Mouse (Mus musculus) heart, postnatal 14 days (tissue): ENCODE measurements at regions not wholly inside any gene's neighbourhood (a gene's known extent, or its start where the extent isn't known, plus 50 kb on each side); places are given as distances from the start of the nearest gene placed in this dataset.

Source experiments
- DNase-seq, 2 experiments: peaks; one replicate each; pipeline ENCODE4 v3.0.0; 2021 to 2022
- intact Hi-C: fragments of 180-260 bp; cut with DNase I; formaldehyde crosslinking; loops from one replicate; pipeline ENCODE4 v1.15.1; 2025

- intact Hi-C loops: no loop called here
- no peak for DNase-seq
These were observed 429.6 kb downstream of the Pik3r1 start for GRCm38 (mm10) chr13:101338280-101338872.

DNA sequence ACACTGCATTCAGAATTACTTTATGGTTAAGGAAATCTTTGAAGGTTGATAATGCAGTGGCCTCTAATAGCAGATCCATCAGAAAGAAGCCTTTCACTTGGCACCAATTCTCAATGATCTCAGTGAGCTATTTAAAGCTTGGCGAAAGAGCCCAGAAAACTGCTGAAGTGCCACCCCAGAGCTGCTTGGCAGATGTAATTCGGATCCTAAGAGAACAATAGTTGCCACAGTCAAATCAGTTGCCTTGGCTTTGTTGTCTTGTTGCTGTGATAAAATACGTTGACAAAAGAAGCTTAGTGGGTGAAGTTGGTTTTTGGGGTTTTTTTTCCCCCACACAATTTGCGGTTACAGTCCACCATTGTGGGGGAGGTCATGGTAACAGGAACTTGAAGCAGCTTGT lies 449.4 kb downstream of the Pik3r1 start:
- intact Hi-C loops: no loop called here
- DNase-seq: no peak

- intact Hi-C loops: no loop called here
- DNase-seq: no peak
These were observed 451.7 kb downstream of the Pik3r1 start for GRCm38 (mm10) chr13:101316336-101316735.

DNA sequence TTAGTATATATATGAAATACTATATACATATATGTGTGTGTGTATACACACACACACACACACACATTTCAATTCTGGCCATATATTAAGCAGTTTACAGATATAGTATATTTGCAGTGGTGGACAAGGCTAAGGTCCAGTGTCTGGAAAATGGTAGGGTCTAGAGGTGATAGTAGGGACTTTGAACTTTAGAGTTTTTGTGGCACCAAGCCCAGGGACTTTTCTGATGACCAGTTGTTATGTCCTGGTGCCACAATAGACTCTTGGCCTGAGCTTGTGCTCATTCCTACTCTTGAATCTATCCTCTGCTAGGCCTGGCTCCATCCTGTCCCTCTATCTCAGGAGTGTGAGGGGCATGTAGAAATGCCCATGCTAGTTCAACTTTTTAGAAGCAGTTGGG lies 454.0 kb downstream of the Pik3r1 start:
- intact Hi-C loops: no loop called here
- DNase-seq: no peak

- intact Hi-C loops: no loop called here
- DNase-seq: no peak
These were observed 456.2 kb downstream of the Pik3r1 start for GRCm38 (mm10) chr13:101311634-101312314.

GRCm38 (mm10) chr13:101308724-101309123 lies 459.3 kb downstream of the Pik3r1 start:
- intact Hi-C loops: no loop called here
- no peak for DNase-seq

- intact Hi-C loops: no loop called here
- DNase-seq: no peak
These were observed 462.2 kb downstream of the Pik3r1 start for GRCm38 (mm10) chr13:101305695-101306413.

- DNase-seq: no peak
- intact Hi-C loops: no loop called here
These were observed 463.0 kb downstream of the Pik3r1 start for GRCm38 (mm10) chr13:101305063-101305462.

DNA sequence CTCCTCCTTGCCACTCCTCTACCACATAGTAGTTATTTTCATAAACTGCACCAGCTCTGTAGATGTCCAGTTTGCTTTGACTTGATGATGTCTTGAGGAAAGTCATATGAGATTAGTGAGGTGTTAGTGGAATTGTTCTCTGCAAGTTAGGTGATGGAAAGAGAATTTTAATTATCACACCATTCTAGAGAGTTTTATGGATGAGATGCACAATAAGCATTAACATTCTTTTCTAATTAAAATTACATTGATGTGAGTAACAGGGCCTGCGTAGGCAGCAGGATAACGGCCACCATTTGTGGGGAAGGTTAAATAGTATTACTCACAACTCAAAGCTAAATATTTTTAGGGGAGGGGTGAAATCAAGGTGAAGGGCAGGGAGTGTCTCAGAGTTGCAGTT lies 466.7 kb downstream of the Pik3r1 start:
- DNase-seq: no peak
- intact Hi-C loops: no loop called here

DNA sequence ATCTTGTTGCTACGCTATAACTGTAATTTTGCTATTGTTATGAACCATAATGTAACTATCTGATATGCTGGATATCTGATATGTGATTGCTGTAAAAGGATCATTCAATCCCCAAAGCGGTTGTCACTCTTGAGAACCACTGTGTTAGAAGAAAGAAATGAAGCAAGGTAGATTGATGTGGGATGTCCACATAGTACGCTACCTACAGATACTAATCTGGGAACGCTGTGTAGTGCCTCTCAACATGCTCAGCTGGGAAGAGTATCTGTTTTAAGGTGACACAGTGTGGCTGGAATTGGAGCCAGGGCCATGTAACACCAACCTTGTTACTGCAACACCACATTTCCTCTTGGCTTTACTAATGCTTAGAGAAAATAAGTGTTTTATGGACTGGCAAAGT lies 456.2 kb upstream of the Slc30a5 start:
- intact Hi-C loops: no loop called here
- no peak for DNase-seq

DNA sequence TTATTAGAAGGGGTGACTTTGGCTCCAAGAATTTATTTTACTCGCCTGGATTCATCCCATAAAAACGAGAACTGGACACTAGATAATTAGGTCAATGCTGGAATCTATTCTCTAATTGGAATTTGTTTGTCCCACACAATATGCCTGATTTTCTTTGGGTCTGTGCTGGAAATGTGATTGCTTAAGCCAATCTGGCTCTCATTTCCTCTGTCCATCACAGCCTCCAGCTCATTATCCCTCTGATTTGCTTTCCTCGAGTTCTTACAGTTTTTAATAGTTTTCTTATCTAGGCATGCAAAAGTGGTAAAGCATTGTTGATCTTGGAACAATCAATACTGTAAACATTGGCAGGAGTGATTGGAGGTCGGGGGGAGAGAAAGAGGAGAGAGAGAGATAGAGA lies 453.9 kb upstream of the Slc30a5 start:
- DNase-seq: no peak
- intact Hi-C loops: no loop called here

- DNase-seq: no peak
- intact Hi-C loops: no loop called here
These were observed 453.0 kb upstream of the Slc30a5 start for GRCm38 (mm10) chr13:101286029-101286917.

DNA sequence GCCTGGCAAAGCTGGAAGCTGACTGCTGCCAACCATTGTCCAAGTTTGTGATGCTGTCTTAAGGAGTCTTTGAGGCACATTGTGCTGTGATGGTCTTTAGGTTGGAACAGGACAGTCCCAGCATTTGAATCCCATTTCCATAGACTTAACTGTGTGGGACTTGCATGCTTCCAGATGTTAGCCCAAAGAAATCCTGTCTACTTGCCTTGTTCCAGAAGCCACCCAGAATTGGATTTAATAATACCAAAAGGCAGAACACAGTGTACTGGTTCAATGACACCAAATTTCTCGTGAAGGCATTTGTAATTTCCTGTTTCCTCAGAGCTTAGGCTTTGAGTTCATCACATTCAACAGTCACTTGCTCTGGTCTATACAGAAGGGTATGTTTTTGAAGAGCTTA lies 444.9 kb upstream of the Slc30a5 start:
- intact Hi-C loops: no loop called here
- no peak for DNase-seq

GRCm38 (mm10) chr13:101276766-101277165 lies 443.5 kb upstream of the Slc30a5 start:
- DNase-seq: no peak
- intact Hi-C loops: no loop called here

- intact Hi-C loops: no loop called here
- no peak for DNase-seq
These were observed 441.4 kb upstream of the Slc30a5 start for GRCm38 (mm10) chr13:101274470-101275141.

DNA sequence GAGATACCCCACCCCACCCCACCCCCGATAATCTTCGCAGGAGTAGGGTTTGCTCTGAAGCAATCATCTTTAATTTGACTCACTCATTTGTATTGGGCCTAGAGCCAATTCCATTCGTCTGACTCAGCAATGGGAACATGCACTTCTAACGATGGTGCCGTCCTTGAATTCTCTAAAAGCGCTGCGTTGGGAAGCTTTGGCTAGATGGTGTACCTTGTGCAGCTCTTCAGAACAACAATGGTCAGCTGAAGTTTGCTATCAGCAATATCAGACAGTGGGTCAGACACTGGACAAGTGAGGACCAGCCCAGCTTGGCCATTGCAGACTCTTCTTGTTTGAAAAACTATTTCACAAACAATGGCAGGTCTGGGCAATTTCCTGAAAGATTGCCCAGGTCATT lies 440.1 kb upstream of the Slc30a5 start:
- intact Hi-C loops: no loop called here
- no peak for DNase-seq

DNA sequence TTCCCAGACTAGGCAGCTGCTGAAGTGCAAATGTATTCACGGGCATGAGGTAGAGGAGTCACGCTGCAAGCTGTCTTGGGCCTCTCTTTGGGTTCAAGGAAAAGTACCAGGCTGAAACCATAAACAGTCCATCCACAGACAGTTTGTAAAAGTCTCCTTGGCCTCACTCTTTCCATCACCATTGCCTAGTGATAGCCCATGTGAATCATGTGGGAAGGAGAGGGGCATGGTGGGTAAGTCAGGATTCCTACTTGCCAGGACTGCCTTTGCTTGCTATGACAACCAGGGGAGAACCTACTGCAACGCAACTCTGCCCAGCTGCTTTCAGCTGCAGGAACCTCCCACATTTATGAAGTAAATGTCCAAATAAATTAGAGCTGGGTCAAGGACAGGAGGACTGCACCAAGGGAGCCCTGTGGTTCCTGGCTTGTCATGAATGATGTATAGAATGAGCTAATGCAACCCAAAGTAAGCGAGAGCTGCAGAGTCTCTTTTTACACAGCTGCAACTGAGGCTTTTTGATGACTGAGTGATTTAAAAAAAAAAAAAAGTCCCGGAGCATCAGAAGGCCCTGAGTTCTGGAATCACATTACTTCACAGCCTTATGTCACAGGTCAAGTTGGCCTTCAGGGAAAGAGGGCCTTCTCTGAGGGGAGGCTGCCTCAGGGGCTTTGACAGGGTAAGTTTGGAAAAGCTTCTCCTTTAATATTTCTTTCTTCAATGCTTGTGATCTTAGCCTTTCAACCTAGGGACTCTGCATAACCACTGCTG lies 420.7 kb upstream of the Slc30a5 start:
- intact Hi-C loops: no loop called here
- no peak for DNase-seq

- intact Hi-C loops: no loop called here
- DNase-seq: no peak
These were observed 416.1 kb upstream of the Slc30a5 start for GRCm38 (mm10) chr13:101249369-101249768.

DNA sequence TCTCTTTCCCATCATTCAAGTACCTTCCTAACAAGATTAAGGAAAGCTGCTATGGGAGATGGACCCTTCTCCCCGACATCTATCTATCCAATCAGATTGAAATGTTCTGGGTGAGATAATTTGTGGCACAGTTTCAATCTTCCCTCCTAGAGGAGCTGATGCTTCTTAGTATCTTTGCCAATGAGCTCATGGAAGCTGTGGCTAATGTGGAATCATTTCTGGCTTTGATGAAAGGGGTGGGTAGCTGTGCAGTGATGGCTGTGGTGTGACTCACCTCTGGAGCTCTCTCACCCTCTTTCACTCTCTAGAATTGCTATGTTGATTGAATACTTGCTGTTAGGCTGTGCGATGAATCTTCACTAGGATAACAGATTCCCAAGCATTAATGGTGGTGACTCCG lies 411.1 kb upstream of the Slc30a5 start:
- no peak for DNase-seq
- intact Hi-C loops: no loop called here

DNA sequence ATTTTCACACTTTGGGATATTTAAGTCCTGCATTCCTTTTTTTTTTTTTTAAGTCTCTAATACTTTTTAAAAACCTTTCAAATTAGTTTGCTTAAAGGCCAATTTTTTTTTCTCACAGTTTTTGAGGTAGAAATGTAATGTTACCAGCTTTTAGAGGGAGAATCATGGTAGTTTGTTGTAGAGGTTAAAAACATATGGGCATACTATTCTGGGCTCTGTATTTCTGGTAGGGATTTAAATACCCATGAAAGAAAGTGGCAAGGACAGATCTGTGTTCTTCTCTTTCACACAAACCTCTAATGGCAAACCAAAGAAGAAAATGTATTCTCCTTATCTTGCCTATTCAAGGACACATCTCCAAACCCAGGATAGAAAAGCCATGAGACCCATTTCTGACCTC lies 405.6 kb upstream of the Slc30a5 start:
- DNase-seq: no peak
- intact Hi-C loops: no loop called here
